Mouse (Mus musculus): ENCODE data around the gene Mgmt.
A peak's percentile ranks its signal among the peaks of the same experiment; 100 is the strongest.

Gene Mgmt

GRCm38 (mm10) chr7:136894106-136894986, at the start of gene Mgmt:
Gene Mgmt (plus strand): TSS chr7:136894614.
- peak; percentile 31 for DNase-seq

- no peak for DNase-seq
These were observed 49.6 kb upstream of the Mgmt start for GRCm38 (mm10) chr7:136844835-136845234.

GRCm38 (mm10) chr7:136845321-136845720, 49.1 kb upstream of the Mgmt start:
- DNase-seq, result no peak

DNA sequence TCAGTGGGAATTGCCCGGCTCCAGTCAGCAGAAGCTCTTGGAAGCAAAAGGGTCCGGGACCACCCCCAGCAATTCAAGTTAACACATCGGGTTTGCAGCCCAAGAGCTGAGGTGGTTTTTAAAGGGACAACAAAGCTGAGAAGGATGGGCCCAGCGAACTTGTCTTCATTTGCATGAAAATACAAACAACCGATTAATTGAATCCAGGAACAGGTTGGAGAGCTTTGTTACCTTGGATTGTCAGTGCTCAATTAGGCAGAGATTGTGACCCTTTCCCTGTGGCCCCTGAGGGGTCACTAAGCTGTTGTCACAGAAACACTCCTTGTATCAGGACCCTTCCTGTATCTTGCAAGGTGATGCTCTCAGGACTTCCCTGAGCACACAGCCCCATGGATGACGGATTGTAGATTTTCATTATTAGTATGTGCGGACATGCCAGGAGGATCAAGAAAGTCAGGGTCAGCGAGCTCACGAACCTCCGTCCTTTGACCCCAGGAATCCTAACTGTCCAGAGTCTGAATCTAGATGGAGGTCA, 48.3 kb upstream of the Mgmt start:
- DNase-seq, result no peak

GRCm38 (mm10) chr7:136847601-136848000, 46.8 kb upstream of the Mgmt start:
- no peak for DNase-seq

- DNase-seq, result no peak
These were observed 45.7 kb upstream of the Mgmt start for GRCm38 (mm10) chr7:136848761-136849160.

DNA sequence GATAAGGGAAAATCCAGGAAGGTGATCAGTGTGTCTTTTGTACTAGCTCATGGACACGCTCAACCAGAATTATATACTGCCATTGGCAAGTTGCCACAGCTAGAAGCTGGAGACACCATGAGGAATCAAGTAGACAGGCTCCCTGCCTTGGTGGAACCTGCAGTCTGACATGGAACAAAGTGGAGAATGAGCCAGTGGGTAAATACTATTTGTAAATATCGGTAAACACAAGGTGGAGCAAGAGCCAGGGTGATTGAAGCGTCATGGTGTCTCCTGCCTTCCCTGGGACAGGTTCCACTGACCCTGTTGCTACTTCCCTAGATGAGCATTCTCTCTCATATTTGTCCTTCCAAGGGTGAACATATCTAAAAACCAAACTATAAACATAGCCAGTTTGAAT, 44.6 kb upstream of the Mgmt start:
- DNase-seq, result no peak

- no peak for DNase-seq
These were observed 44.1 kb upstream of the Mgmt start for GRCm38 (mm10) chr7:136850339-136850738.

- no peak for DNase-seq
These were observed 42.5 kb upstream of the Mgmt start for GRCm38 (mm10) chr7:136851946-136852345.

DNA sequence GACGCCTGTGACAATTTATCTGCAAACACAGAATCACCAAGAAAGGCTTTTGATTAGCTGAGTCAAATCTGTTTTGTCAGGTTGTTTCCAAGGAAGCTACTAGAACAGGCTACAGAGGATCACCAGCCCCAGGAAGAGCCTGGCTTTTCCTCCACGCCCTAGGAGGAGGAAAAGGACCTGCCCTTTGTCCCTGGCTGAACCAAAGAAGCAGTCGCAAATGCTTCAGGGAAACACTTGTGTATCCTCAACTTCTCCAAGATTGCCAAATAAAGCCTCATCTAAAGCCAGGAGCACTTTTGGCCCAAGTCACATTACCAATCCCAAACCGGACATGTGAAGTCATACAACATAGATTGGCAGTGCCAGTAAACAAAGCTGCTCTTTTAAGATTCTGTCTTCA, 41.7 kb upstream of the Mgmt start:
- DNase-seq, result no peak

DNA sequence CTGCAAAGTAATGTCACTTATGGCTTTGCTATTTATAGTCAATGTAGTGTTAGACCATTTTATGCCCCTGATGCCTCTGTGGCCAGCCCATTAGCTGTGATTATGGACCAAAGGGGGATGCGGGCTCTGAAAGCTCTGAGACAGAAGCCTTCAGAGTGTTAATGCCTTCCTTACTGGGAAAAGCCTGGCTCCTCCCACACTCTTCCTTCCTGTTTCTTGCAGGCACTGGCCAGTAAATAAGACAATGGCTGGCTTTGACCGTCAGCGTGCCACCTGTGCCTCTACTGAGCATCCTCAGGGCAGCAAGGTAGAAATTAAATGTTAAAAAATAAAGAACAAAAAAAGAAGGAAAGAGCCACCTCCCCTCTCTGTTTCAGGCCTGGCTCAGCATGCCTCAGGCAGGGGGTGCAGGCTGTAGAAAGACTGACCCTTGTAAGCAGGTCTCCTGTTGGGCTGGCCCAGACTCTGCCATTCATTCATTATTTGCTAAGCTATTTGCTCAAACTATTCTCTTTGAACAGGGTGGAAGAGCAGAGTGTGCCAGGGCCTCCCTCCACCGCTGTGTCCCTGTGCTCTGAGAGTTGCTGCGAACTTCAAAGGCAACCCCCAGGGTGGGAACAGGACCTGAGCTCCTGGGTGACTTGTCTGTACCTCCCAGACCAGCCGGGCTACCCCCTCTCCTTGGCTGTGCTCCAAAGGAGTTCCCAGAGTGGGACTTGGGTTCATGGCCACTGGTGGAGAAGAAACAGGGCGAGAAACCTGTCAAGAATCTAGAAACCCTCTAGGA, 29.5 kb upstream of the Mgmt start:
- no peak for DNase-seq

DNA sequence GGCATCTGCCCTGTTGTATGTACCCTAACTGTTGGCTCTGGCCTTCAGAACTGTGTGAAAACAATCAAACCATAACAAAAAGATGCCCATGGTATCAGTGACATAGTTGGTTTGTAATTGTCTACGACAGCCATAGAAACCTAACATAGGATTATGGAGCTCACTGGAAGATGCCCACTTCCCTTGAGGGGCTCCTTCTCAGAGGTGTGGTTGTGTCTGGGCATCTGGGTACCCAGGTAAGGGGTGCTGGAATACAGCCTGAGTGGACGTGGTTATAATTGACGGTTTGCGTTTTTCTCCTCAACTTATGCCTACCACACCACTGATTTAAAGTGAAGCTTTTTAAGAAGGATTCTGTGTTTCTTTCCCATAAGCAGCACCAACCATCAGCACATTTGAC, 28.5 kb upstream of the Mgmt start:
- DNase-seq, result no peak

- DNase-seq, result no peak
These were observed 27.9 kb upstream of the Mgmt start for GRCm38 (mm10) chr7:136866535-136866934.

DNA sequence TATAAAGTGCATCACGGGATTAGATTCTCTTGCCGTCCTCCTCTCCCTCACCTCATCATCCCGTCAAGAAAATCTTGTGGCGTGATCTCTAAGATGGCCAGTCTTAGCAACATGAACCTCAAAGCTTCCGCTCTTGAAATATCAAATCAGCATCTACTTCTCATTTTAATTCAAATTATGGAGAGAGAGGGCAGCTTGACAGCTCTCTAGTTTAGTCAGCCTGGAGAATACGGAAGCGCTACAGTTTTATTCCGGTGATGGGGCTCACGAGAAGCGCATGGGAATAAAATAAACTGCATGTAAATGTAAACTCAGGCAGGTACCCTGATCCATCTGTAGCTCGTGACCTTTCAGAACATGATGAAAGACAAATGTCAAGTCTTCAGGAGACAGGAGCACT, 22.9 kb upstream of the Mgmt start:
- DNase-seq, result no peak

DNA sequence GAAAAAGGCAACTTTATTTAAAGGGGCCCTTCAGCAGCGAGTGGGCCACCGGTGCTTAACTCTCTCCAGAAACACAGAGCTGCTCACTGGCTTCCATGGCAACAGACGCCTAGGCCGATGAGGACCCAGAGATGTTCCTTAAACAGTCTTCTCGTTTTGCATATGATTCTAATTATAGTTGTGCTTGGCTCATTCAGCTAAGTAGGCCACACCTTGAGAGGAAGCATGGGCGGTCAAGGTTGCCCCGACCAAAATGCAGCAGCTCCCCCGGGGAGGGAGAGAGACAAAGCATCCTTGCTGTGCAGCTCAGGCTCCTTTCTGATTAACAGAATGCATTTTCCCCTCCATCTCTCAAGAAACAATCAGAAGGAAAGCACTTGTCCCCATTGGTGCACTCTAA, 22.4 kb upstream of the Mgmt start:
- no peak for DNase-seq

GRCm38 (mm10) chr7:136874396-136874795, 20.0 kb upstream of the Mgmt start:
- no peak for DNase-seq

DNA sequence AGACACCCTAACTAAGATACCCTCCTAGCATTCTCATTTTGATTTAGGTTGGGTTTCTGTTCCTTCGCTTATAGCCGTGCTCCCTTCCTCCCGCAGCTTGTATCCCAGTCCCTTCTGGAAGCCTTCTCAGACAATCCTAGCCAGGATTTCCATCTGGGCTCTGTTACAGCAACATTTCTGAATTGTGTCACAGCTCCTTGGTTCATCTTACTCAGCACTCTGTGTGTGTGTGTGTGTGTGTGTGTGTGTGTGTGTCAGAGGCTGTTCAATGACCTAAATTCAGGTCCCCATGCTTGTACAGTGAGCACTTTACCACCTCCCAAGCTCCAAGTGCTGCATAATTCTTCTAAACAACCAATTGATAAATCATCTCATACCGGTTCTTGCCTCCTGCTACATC, 14.0 kb upstream of the Mgmt start:
- no peak for DNase-seq

DNA sequence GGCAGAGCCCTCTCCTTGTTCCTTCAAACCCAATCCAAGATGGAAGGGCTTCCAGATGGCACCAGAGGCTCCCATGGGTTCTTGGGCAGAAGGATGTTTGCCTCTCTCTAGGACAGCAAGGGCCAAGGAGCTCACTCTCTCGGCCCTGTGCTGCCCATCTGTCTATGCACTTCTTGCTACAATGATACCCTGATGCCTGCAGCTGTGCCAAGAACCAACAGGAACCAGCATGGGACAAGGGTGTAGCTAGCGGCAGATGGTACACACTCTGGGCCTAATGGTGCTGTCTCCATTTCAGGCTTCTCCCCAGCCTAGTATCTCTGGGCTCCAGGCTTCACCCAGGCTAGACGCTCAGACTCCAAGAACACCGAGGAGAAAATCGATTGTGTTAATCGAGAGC, 6.3 kb upstream of the Mgmt start:
- DNase-seq, result no peak

GRCm38 (mm10) chr7:136895356-136895755, 942 bp downstream of the Mgmt start:
- DNase-seq, result no peak

GRCm38 (mm10) chr7:136895851-136896250, 1.4 kb downstream of the Mgmt start:
- no peak for DNase-seq

GRCm38 (mm10) chr7:136897481-136897880, 3.1 kb downstream of the Mgmt start:
- no peak for DNase-seq

DNA sequence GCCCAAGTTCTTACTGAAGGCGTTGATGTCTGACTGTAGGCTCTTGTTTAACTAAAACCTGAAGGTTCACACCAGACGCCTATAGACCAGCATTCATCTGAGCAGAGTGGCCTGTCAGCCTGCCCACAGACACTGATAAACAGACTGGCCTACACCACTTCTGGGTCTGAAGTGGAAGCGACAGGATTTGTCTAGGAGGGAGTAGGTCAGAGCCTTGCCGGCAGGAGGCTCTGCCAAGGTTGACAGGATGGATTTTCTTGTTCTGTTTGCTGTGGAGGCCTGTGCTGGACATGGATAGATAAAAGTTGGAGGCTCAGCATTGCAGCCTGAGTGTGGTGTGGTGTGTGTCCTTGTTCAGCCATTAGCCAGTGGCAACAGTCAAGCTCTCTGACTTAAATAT, 3.6 kb downstream of the Mgmt start:
- DNase-seq, result no peak

DNA sequence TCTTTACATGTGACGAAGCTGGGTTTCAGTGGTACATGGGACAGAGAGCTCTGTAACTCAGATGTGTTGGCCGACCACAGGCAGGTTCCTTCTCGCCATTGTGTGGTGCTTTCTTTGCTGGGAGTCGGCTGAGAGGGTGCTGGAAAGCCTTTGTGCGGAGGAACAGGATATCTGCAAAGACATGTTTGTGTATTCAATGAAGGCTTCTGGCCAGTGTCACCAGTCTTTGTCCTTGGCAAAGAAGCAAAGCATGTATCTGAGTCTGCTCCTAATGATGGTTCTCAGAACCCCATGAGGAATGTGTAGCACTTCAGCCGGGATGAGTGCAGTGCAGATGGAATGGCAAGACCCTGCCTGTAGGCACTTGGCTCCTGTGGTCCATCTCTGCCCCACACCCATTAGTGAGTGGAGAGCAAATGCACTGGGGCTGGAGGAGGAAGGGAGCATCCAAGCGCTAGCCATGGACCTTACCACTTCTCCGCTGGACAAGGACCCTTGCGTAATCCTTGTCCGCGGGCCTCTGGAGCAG, 14.3 kb downstream of the Mgmt start:
- no peak for DNase-seq

- no peak for DNase-seq
These were observed 18.5 kb downstream of the Mgmt start for GRCm38 (mm10) chr7:136912901-136913300.
